Mouse (Mus musculus): ENCODE measurements at regions not wholly inside any gene's neighbourhood (a gene's known extent, or its start where the extent isn't known, plus 50 kb on each side); places are given as distances from the start of the nearest gene placed in this dataset.

DNA sequence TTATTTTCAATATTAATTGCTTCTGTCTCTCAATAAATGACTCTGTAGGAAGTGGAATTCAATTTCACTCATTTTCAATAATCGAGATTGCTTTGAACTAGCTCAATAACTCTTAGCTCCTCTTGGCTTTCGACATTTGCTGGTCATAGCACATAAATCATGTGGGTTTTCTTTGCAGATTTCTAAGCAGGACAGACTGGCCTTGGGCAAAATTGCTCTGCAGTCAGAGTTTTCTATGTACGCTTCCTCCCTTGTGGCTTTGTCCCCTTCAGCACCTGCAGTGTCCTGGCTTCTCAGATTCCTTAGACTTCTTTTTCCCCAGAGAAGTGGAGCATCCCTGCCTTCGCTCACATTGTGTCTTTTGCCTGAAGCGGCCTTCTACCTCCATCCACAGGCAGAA is 124.6 kb upstream of the Rarb start:
- no peak for TF ChIP-seq MXI1 (IDR thresholded peaks at IDR 0.05; ENCODE audit: low read depth, low read length)
- no peak for TF ChIP-seq ELF1 (IDR thresholded peaks at IDR 0.05; ENCODE audit: low read depth, low read length)
- no peak for TF ChIP-seq GABPA (IDR thresholded peaks at IDR 0.05; ENCODE audit: insufficient replicate concordance, low read depth, low read length)
- no peak for TF ChIP-seq RAD21 (IDR thresholded peaks at IDR 0.05; ENCODE audit: low read depth, low read length)
- no peak for TF ChIP-seq USF2 (conservative IDR thresholded peaks at IDR 0.05; ENCODE audit: low read depth, low read length)
- TF ChIP-seq UBTF (IDR thresholded peaks at IDR 0.05; ENCODE audit: low read depth, low read length) = no peak
- no peak for TF ChIP-seq RCOR1 (conservative IDR thresholded peaks at IDR 0.05; ENCODE audit: low read depth, low read length)
- TF ChIP-seq MAFK (IDR thresholded peaks at IDR 0.05; ENCODE audit: insufficient replicate concordance, low read length) = no peak
- no peak for TF ChIP-seq HCFC1 (IDR thresholded peaks at IDR 0.05; ENCODE audit: low read depth, low read length)
- TF ChIP-seq PAX5 (IDR thresholded peaks at IDR 0.05; ENCODE audit: low read length) = no peak
- no peak for TF ChIP-seq TBP (conservative IDR thresholded peaks at IDR 0.05; ENCODE audit: low read depth, low read length)
- no peak for TF ChIP-seq JUN (IDR thresholded peaks at IDR 0.05; ENCODE audit: insufficient read depth, low read depth, low read length)
- TF ChIP-seq MAX (IDR thresholded peaks at IDR 0.05; ENCODE audit: low read length) = no peak
- no peak for TF ChIP-seq ZMIZ1 (IDR thresholded peaks at IDR 0.05; ENCODE audit: low read depth, low read length)
- no peak for TF ChIP-seq MYC (IDR thresholded peaks at IDR 0.05; ENCODE audit: low read depth, low read length)
- TF ChIP-seq USF1 (IDR thresholded peaks at IDR 0.05; ENCODE audit: low read depth, low read length) = no peak
- Histone ChIP-seq H3K79me2 (replicated peaks; ENCODE audit: control insufficient read depth, extremely low read depth, insufficient read depth, poor library complexity, severe bottlenecking) (no peaks in the 10 kb centered on the region), H3K4me2 (ENCODE audit: insufficient read depth, low read depth, poor library complexity, severe bottlenecking) (no peak overlapping the region), H3K27me3 (replicated peaks) (no peaks in the 10 kb centered on the region), H3K27ac (ENCODE audit: insufficient read depth, low read depth) (no peak overlapping the region), H3K4me3 (replicated peaks in 1 of 3; ENCODE audit: low read depth in 2 of 3, low read length in 2 of 3, poor library complexity in 1 of 3) (no peak overlapping the region), H3K36me3 (replicated peaks in 1 of 2; ENCODE audit: control insufficient read depth in 1 of 2, insufficient read depth in 1 of 2, low read length in 1 of 2) (no peaks in the 10 kb centered on the region), H3K4me1 (ENCODE audit: control insufficient read depth in 1 of 2, insufficient read depth in 2 of 2) (no peaks in the 10 kb centered on the region), H3K9ac (ENCODE audit: insufficient read depth, low read depth) (no peak overlapping the region), H3K9me3 (replicated peaks; ENCODE audit: low read length) (no peaks in the 10 kb centered on the region)
- DNase-seq (ENCODE audit: extremely low read depth) = no peak
- dilution Hi-C loops (cut with MboI; ENCODE audit: extremely low pct_ligation_motif_present, extremely low pct_unique_long_range_greater_than_20kb, low sequenced_read_pairs) (no loop called here), in situ Hi-C loops (cut with MboI; ENCODE audit: low pct_ligation_motif_present, low pct_unique_long_range_greater_than_20kb, low sequenced_read_pairs) (no loop called here)

- in situ Hi-C loops (cut with MboI; ENCODE audit: low pct_ligation_motif_present, low pct_unique_long_range_greater_than_20kb, low sequenced_read_pairs) = no loop called here
Measured at GRCm38 (mm10) chr14:16927136-16927535, 108.2 kb upstream of the Rarb start.

More at GRCm38 (mm10) chr14:16927136-16927535, 108.2 kb upstream of the Rarb start:
- no peak overlapping the region for H3K4me3 ChIP-seq (replicated peaks in 1 of 3; ENCODE audit: low read depth in 2 of 3, low read length in 2 of 3, poor library complexity in 1 of 3)
- no peak overlapping the region for H3K9ac ChIP-seq (ENCODE audit: insufficient read depth, low read depth)
- no peaks in the 10 kb centered on the region for H3K36me3 ChIP-seq (replicated peaks in 1 of 2; ENCODE audit: control insufficient read depth in 1 of 2, insufficient read depth in 1 of 2, low read length in 1 of 2)
- H3K4me1 ChIP-seq (ENCODE audit: control insufficient read depth in 1 of 2, insufficient read depth in 2 of 2) = no peaks in the 10 kb centered on the region
- H3K9me3 ChIP-seq (replicated peaks; ENCODE audit: low read length) = no peaks in the 10 kb centered on the region
- dilution Hi-C loops (cut with MboI; ENCODE audit: extremely low pct_ligation_motif_present, extremely low pct_unique_long_range_greater_than_20kb, low sequenced_read_pairs) = no loop called here
- TF ChIP-seq ELF1 (IDR thresholded peaks at IDR 0.05; ENCODE audit: low read depth, low read length) (no peak), NRF1 (IDR thresholded peaks at IDR 0.05; ENCODE audit: low read depth, low read length) (no peak), ZC3H11A (IDR thresholded peaks at IDR 0.05; ENCODE audit: low read depth, low read length) (no peak), GABPA (IDR thresholded peaks at IDR 0.05; ENCODE audit: insufficient replicate concordance, low read depth, low read length) (no peak), MXI1 (IDR thresholded peaks at IDR 0.05; ENCODE audit: low read depth, low read length) (no peak), ETS1 (conservative IDR thresholded peaks at IDR 0.05; ENCODE audit: low read depth, low read length) (no peak), NELFE (IDR thresholded peaks at IDR 0.05; ENCODE audit: low read depth, low read length) (no peak), ZKSCAN1 (IDR thresholded peaks at IDR 0.05; ENCODE audit: borderline replicate concordance, low read depth, low read length) (no peak), IRF4 (IDR thresholded peaks at IDR 0.05; ENCODE audit: low read depth, low read length) (no peak), RAD21 (IDR thresholded peaks at IDR 0.05; ENCODE audit: low read depth, low read length) (no peak), RCOR1 (conservative IDR thresholded peaks at IDR 0.05; ENCODE audit: low read depth, low read length) (no peak), JUND (conservative IDR thresholded peaks at IDR 0.05; ENCODE audit: low read depth, low read length) (no peak), PAX5 (IDR thresholded peaks at IDR 0.05; ENCODE audit: low read length) (no peak), UBTF (IDR thresholded peaks at IDR 0.05; ENCODE audit: low read depth, low read length) (no peak), ZMIZ1 (IDR thresholded peaks at IDR 0.05; ENCODE audit: low read depth, low read length) (no peak)
- H3K79me2 ChIP-seq (replicated peaks; ENCODE audit: control insufficient read depth, extremely low read depth, insufficient read depth, poor library complexity, severe bottlenecking) = no peaks in the 10 kb centered on the region
- H3K27ac ChIP-seq (ENCODE audit: insufficient read depth, low read depth) = no peak overlapping the region
- no peak overlapping the region for H3K4me2 ChIP-seq (ENCODE audit: insufficient read depth, low read depth, poor library complexity, severe bottlenecking)
- no peaks in the 10 kb centered on the region for H3K27me3 ChIP-seq (replicated peaks)
- no peak for DNase-seq (ENCODE audit: extremely low read depth)

Measured in CH12.LX (cell line).